Mouse (Mus musculus) liver, embryonic 16.5 days (tissue): ENCODE data around the gene Adk. TPM values are rescaled to one million over a fixed set of nuclear protein-coding genes. Genes with fewer than 3 reads are reported as not detected.

Source experiments
- ATAC-seq: fragments of 200-750 bp; cut with Nextera tagmentation; 2 replicates; pipeline ENCODE4 v1.8.0; 2017; ENCODE audit warnings: low read depth, mild to moderate bottlenecking, moderate number of reproducible peaks, moderate library complexity
- H3K27ac ChIP-seq: fragments of 300-500 bp; sonication (generic); 2 replicates; pipeline ENCODE4 v1.5.1; 2014; ENCODE audit warnings: mild to moderate bottlenecking, low read length
- H3K27me3 ChIP-seq: fragments of 300-500 bp; sonication (generic); 2 replicates; pipeline ENCODE4 v1.6.1; 2014; ENCODE audit warnings: low read depth, low read length, mixed read lengths; ENCODE audit not compliant: control insufficient read depth, insufficient read depth
- H3K36me3 ChIP-seq: fragments of 300-500 bp; sonication (generic); 2 replicates; pipeline ENCODE4 v1.6.1; 2014; ENCODE audit warnings: mild to moderate bottlenecking; ENCODE audit not compliant: control insufficient read depth, insufficient read depth
- H3K4me1 ChIP-seq: fragments of 300-500 bp; sonication (generic); 2 replicates; pipeline ENCODE4 v1.6.1; 2014; ENCODE audit warnings: low read depth, low read length, mixed read lengths; ENCODE audit not compliant: control insufficient read depth
- H3K4me2 ChIP-seq: fragments of 300-500 bp; sonication (generic); 2 replicates; pipeline ENCODE4 v1.6.1; 2014; ENCODE audit warnings: low read depth, low read length, mixed read lengths
- H3K4me3 ChIP-seq: fragments of 300-500 bp; sonication (generic); 2 replicates; pipeline ENCODE4 v1.5.1; 2014; ENCODE audit warnings: low read depth, mild to moderate bottlenecking, low read length
- H3K9ac ChIP-seq: fragments of 300-500 bp; sonication (generic); 2 replicates; pipeline ENCODE4 v1.6.1; 2014; ENCODE audit warnings: low read depth, low read length
- H3K9me3 ChIP-seq: fragments of 300-500 bp; sonication (generic); replicated peaks from 2 replicates; pipeline ENCODE4 v1.6.1; 2016; ENCODE audit warnings: low read length; ENCODE audit not compliant: control insufficient read depth
- WGBS: fragments of 180-500 bp; shearing (Covaris S2); extraction: QIAGEN DNeasy Blood & Tissue Kit; methylation state at CpG from one replicate; pipeline ENCODE4 v1.1.7; 2014; ENCODE audit not compliant: insufficient replicate concordance; 5-methylcytosine and 5-hydroxymethylcytosine counted together
- polyA plus RNA-seq: library from polyadenylated mRNA; unstranded; fragments of >200 nt; fragmentation: Nextera tagmentation; extraction: Ambion mirVana; gene quantifications from 2 replicates; pipeline ENCODE4 v1.2.1, GENCODE M21; 2015

The Adk gene
- polyA plus RNA-seq, 1 experiment from 2014 or later = 224 TPM

GRCm38 (mm10) chr14:21434686-21435085 is 382.3 kb downstream of the Adk start:
- WGBS = 66% methylated on average over 9 of the region's 9 CpGs
- Histone ChIP-seq H3K27ac (no peak overlapping the region), H3K4me3 (no peak overlapping the region), H3K36me3 (no peaks in the 10 kb centered on the region), H3K9me3 (no peaks in the 10 kb centered on the region), H3K4me1 (no peaks in the 10 kb centered on the region), H3K4me2 (no peak overlapping the region), H3K9ac (no peak overlapping the region), H3K27me3 (no peaks in the 10 kb centered on the region)
- no peak for ATAC-seq

GRCm38 (mm10) chr14:21439785-21440184 is 387.4 kb downstream of the Adk start:
- ATAC-seq = no peak
- no peaks in the 10 kb centered on the region for H3K4me1 ChIP-seq
- WGBS = 34% methylated on average over 4 of the region's 4 CpGs

DNA sequence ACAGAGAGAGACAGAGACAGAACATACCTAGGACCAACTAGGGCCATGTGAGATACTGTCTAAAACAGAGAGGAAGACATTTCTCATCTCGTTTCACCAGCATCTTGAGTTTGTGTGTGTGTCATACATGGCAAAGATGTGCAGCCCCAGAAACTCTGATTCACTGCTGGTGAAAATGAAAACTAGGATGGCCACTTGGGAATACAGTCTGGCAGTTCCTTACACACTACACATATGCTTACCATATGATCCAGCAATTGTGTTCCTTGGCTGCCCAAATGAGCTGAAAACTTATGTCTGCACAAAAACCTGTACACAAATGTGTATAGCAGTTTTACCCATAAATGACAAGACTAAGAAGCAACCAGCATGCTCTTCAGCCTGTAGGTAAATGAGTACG is 388.2 kb downstream of the Adk start:
- no peak overlapping the region for H3K4me2 ChIP-seq
- 83% methylated on average over 2 of the region's 2 CpGs for WGBS
- no peak overlapping the region for H3K27ac ChIP-seq
- H3K9me3 ChIP-seq = no peaks in the 10 kb centered on the region
- no peak overlapping the region for H3K4me3 ChIP-seq
- no peak for ATAC-seq
- H3K36me3 ChIP-seq = no peaks in the 10 kb centered on the region
- no peaks in the 10 kb centered on the region for H3K27me3 ChIP-seq
- H3K4me1 ChIP-seq = no peaks in the 10 kb centered on the region
- H3K9ac ChIP-seq = no peak overlapping the region

More at GRCm38 (mm10) chr14:21439785-21440184, 387.4 kb downstream of the Adk start:
- H3K4me3 ChIP-seq = no peak overlapping the region
- H3K27ac ChIP-seq = no peak overlapping the region
- no peaks in the 10 kb centered on the region for H3K36me3 ChIP-seq
- no peaks in the 10 kb centered on the region for H3K27me3 ChIP-seq
- H3K9me3 ChIP-seq = no peaks in the 10 kb centered on the region
- H3K4me2 ChIP-seq = no peak overlapping the region
- no peak overlapping the region for H3K9ac ChIP-seq

- ATAC-seq = no peak
- Histone ChIP-seq H3K9ac (no peak overlapping the region), H3K36me3 (no peaks in the 10 kb centered on the region), H3K27ac (no peak overlapping the region), H3K4me1 (no peaks in the 10 kb centered on the region), H3K4me2 (no peak overlapping the region), H3K27me3 (no peaks in the 10 kb centered on the region), H3K4me3 (no peak overlapping the region), H3K9me3 (no peaks in the 10 kb centered on the region)
- WGBS = 78% methylated on average over 10 of the region's 10 CpGs
Observed at GRCm38 (mm10) chr14:21441772-21442533, 389.6 kb downstream of the Adk start.

GRCm38 (mm10) chr14:21452581-21452980 is 400.2 kb downstream of the Adk start:
- no peak for ATAC-seq
- 69% methylated on average over 4 of the region's 4 CpGs for WGBS
- no peak overlapping the region for H3K27ac ChIP-seq
- H3K9me3 ChIP-seq = no peaks in the 10 kb centered on the region
- H3K4me2 ChIP-seq = no peak overlapping the region
- H3K4me1 ChIP-seq = no peaks in the 10 kb centered on the region
- no peak overlapping the region for H3K9ac ChIP-seq
- no peaks in the 10 kb centered on the region for H3K27me3 ChIP-seq
- peaks cover 3% of the 10 kb centered on the region; the same call in 1 of the 2 replicates for H3K36me3 ChIP-seq
- H3K4me3 ChIP-seq = no peak overlapping the region

- Histone ChIP-seq H3K4me3 (no peak overlapping the region), H3K27me3 (no peaks in the 10 kb centered on the region), H3K9me3 (no peaks in the 10 kb centered on the region), H3K4me1 (no peaks in the 10 kb centered on the region), H3K36me3 (peaks cover 2% of the 10 kb centered on the region; the same call in 1 of the 2 replicates), H3K4me2 (no peak overlapping the region), H3K27ac (no peak overlapping the region), H3K9ac (no peak overlapping the region)
- WGBS = 78% methylated on average over 2 of the region's 2 CpGs
- ATAC-seq = no peak
Observed at GRCm38 (mm10) chr14:21453896-21454295, 401.5 kb downstream of the Adk start.

- Histone ChIP-seq H3K4me3 (no peak overlapping the region), H3K4me1 (no peaks in the 10 kb centered on the region), H3K9me3 (no peaks in the 10 kb centered on the region), H3K36me3 (no peaks in the 10 kb centered on the region), H3K9ac (no peak overlapping the region), H3K27me3 (no peaks in the 10 kb centered on the region), H3K4me2 (no peak overlapping the region), H3K27ac (no peak overlapping the region)
- WGBS = 71% methylated on average over 7 of the region's 7 CpGs
- no peak for ATAC-seq
Observed at GRCm38 (mm10) chr14:21455654-21456350, 403.4 kb downstream of the Adk start.

- no peak overlapping the region for H3K9ac ChIP-seq
- H3K27me3 ChIP-seq = no peaks in the 10 kb centered on the region
- H3K27ac ChIP-seq = no peak overlapping the region
- ATAC-seq = no peak
- no peaks in the 10 kb centered on the region for H3K9me3 ChIP-seq
- H3K4me3 ChIP-seq = no peak overlapping the region
- no peaks in the 10 kb centered on the region for H3K4me1 ChIP-seq
- H3K4me2 ChIP-seq = no peak overlapping the region
- H3K36me3 ChIP-seq = no peaks in the 10 kb centered on the region
Observed at GRCm38 (mm10) chr14:21456526-21456925, 404.2 kb downstream of the Adk start.

- H3K4me3 ChIP-seq = no peak overlapping the region
- WGBS = 58% methylated on average over 5 of the region's 5 CpGs
- no peak overlapping the region for H3K4me2 ChIP-seq
- H3K27me3 ChIP-seq = no peaks in the 10 kb centered on the region
- no peaks in the 10 kb centered on the region for H3K36me3 ChIP-seq
- H3K9ac ChIP-seq = no peak overlapping the region
- no peak overlapping the region for H3K27ac ChIP-seq
- no peaks in the 10 kb centered on the region for H3K9me3 ChIP-seq
- no peaks in the 10 kb centered on the region for H3K4me1 ChIP-seq
- ATAC-seq = no peak
Observed at GRCm38 (mm10) chr14:21457876-21458275, 405.5 kb downstream of the Adk start.
